Mouse (Mus musculus): ENCODE measurements around the gene Gm853.

The Gm853 gene

GRCm38 (mm10) chr4:130213857-130214256 is 8.3 kb downstream of the Gm853 start:
- no peak for DNase-seq (ENCODE audit: low spot score in 2 of 2)

DNA sequence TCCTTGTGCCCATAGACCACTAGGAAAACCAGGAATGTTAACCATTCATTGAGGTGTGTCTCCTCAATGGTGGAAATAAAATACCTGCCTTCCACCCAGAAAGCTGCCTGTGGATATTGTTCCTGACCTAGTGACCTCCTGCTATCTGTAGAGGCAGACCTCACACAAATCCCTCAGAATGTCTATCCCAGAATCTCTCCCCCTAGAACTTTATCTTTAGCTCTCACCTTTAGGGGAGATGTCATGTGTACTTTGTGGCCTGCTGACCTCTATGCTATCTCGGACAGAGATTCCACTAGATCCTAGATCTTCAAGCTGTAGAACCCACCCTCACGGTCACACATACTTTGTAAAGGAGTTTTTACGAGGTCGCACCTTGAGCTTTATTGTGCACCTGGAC is 9.0 kb downstream of the Gm853 start:
- DNase-seq (ENCODE audit: low spot score in 2 of 2) = no peak

DNA sequence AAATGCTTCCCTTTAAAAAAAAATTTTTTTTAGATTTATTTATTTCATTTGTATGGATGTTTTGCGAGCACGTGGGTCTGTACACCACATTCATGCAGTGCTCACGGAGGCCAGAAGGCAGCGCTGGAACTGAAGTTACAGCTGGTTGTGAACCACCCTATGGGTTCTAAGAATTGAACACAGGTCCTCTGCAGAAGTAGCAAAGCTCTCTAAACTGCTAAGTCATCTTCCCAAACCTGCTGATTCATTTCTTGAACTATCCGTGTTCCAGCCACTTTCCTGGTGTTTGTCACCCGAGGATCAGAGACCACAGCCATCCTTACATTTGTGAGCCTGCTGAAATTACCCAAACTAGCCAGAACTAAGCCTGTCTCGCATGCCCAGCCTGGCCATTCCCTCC is 9.8 kb downstream of the Gm853 start:
- no peak for DNase-seq (ENCODE audit: low spot score in 2 of 2)

GRCm38 (mm10) chr4:130211870-130212269 is 10.3 kb downstream of the Gm853 start:
- DNase-seq (ENCODE audit: low spot score in 2 of 2) = no peak

DNA sequence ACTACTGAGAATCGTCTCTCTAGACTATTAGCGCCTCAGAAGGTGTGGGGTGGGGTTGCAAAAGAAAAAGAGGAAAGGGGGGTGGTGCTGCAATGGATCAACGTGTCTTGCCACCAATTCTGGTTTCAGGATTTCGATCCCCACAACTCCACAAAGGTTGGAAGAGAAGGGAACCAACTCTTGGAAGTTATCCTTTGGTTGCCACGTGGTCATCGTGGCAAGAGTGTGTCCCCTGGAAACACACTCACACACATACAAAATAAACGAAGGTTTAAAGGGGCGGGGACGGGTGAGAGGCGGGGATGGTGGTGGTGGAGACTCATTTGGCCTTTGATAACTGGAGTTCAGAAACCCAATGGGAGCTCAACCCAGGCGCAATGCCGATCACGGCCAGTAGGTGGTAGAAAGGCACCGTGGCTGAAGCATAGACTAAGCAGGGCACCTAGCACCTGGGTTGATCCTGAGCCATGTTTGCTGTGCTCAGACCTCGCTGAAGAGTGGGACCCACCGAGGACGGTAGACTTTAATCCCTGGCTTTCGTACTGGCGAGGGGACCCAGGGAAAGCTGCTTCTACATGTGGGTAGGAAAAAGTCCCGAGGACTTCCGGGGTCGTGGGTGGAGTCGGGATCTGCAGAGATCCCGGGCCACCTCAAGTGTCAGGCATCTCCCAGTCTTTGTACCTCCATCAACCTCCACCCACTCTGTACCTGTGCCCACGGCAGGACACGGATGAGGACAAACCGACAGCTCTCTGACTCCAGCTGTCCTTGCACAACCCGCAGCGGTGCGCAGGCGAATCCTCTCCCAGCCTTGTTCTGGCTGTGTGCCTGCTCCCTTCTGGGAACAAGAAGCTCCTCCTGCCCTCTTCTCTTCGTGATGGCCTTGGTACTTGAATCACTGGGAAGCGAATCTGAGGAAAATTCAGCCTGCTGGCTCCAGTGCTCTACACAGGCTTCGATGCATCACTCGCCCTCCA is 23.2 kb downstream of the Gm853 start:
- DNase-seq (ENCODE audit: low spot score in 2 of 2) = peak; percentile 57 to 66

DNA sequence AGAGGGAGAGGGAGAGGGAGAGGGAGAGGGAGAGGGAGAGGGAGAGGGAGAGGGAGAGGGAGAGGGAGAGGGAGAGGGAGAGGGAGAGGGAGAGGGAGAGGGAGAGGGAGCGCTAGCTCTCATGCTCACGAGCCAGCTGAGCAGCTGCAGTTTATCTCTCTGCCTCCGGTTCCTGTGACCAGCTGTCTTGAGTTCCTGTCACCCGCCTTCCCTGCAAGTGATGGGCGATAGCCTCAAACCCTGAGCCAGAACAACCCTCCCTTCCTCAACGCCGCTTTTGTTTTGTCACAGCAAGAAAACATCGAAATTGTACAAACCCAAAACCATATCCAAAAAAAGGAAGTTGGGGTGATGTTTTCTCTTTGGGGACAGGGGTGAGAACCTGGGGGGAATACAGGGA is 25.7 kb downstream of the Gm853 start:
- no peak for DNase-seq (ENCODE audit: low spot score in 2 of 2)

- DNase-seq (ENCODE audit: low spot score in 2 of 2) = no peak
Measured at GRCm38 (mm10) chr4:130195924-130196323, 26.3 kb downstream of the Gm853 start.

DNA sequence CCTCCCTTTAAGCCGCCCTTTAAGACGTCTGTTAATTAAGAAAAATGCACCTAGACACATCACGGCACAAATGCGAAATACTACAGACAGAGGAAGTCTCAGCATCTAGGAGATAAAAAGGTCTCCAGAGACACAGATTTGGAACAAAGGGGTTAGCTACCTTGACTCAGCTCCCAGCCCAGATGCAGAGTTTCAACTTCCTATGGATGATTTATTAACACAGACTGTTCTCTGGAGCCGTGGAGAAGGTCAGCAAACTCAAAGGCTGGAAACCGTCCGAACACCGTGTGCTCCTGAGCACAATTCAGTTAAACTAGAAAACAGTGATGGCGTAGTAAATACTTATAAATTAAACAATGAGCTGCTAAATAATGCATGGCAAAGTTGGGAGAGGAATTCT is 29.9 kb downstream of the Gm853 start:
- no peak for DNase-seq (ENCODE audit: low spot score in 2 of 2)

- no peak for DNase-seq (ENCODE audit: low spot score in 2 of 2)
Measured at GRCm38 (mm10) chr4:130189606-130190005, 32.6 kb downstream of the Gm853 start.

DNA sequence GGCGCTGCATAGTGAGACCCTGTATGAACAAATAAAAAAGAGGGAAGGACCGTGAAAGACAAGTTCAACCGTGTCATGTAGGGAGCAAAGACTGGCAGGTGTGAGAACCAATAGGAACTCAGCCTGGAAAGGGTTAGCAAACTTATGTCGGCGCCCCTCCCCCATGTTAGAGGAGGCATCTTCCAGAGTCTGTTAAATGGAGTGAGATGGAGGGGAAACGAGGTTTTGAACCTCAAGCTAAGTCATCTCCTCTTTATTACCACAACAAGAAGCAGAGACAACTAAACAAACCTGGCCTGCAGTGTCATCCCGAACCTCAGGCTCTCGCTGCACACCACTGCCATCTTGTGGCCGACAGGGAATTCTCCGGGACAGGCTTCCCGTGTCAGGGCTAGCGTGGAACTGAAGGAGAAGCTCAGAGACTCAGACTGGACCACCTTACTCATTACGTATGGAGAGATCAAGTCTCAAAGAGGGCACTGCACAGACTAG is 33.3 kb downstream of the Gm853 start:
- DNase-seq (ENCODE audit: low spot score in 2 of 2) = peak; percentile 54 to 56

GRCm38 (mm10) chr4:130186891-130187290 is 35.3 kb downstream of the Gm853 start:
- DNase-seq (ENCODE audit: low spot score in 2 of 2) = no peak

DNA sequence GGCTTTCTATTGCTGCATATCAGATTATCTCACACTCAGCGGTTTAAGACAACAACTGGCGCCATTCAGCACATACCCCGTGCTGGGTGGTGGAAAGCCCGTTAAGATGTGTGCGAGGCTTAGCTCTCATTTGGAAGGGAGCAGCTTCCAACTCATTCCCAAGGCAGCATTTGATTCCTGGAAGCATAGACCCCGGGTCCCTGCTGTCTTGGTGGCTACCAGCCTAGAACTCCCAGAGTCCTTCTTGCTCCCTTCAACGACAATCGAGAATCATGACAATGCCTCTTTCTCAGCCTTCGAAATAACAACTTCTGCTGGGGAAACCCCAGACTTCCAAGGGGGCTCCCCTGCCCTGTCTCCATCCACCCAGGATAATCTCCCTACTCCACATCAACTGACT is 35.8 kb downstream of the Gm853 start:
- no peak for DNase-seq (ENCODE audit: low spot score in 2 of 2)

DNA sequence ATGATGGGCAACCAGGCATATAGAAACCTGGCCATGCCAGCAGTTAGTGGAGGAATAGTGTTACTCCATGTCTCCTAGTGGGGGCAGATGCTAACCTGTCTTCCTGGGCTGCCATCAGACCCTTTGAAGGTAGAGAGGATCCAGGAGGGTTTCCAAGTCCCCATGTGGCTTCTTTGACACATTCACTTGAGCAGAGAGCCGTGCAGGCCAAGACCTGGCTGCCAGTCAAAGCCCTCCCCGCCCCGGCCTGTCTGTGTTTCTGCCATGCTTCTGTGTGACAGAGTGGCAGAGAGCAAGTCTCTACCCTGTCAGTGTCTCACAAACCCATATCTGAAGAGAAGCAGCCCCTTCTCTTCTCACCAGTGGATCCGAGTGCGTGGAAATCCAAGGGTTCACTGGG is 38.3 kb downstream of the Gm853 start:
- no peak for DNase-seq (ENCODE audit: low spot score in 2 of 2)

GRCm38 (mm10) chr4:130183023-130183422 is 39.2 kb downstream of the Gm853 start:
- no peak for DNase-seq (ENCODE audit: low spot score in 2 of 2)

- DNase-seq (ENCODE audit: low spot score in 2 of 2) = no peak
Measured at GRCm38 (mm10) chr4:130181886-130182285, 40.3 kb downstream of the Gm853 start.

DNA sequence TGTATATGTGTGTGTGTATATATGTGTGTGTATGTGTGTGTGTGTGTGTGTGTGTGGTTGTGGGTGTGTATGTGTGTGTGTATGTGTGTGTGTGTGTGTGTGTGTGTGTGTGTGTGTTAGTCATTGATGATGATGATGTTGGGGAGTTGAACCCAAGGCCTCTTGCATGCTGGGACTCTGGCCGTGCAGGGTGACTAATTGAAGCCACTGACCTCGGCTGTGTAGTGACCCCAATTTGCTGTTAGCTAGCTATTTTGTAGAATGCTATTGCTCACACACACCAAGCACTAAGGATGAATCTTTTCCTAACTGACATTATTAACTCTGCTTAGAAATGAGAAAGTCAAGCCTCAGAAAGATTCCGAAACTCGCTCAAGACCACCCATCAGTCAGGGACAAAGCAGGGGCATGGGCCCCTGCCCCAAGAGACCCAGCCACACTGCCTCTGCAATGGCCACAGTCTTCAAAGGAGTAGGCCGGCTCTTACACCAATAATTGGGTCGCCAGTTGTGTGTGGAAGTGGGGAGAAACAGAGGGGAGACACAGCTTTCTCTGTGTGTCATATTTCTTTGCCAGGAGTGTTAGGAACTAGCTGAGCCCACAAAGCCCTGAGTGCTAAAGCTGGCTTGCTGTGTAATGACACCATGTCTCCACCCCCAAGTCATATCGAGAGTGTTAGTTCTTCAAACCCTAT is 41.1 kb downstream of the Gm853 start:
- no peak for DNase-seq (ENCODE audit: low spot score in 2 of 2)

DNA sequence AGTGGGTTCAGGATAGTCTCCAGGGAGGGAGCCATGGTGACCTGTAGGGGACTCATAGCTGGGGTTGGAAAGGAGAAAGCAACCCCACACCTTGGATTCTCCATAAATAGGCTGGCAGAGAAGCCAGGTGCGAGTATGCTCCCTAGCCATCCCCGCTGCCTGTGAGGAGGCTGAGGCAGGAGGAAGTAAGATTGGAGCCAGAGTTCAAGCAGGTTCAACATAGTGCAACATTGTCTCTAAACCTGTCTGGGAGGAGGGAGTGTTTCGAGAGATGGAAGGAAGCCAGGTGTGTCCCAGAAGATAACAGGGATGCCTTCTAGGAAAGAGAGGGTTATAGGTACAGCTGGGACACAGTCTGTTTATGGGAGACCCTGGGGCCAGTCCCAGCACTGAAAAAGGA is 42.3 kb downstream of the Gm853 start:
- no peak for DNase-seq (ENCODE audit: low spot score in 2 of 2)

DNA sequence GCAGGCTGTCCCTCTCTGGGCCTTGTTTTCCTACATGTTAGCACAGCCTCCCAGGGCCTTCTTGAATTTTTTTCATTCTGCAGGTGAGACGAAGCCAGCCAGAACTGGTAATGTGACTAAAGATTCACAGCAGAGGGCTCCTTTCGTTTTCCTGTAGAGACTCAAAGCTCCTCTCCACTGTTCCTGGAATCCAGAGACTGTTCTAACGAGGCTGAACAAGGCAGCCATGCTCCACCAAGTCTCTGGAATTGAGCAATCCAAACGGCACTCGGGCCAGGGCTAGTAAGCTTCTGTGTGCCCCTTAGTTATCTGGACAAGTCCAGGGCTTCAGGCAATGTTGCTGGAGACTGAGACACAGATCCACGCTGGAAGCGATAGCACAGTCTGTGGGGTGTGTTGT is 44.7 kb downstream of the Gm853 start:
- DNase-seq (ENCODE audit: low spot score in 2 of 2) = no peak

DNA sequence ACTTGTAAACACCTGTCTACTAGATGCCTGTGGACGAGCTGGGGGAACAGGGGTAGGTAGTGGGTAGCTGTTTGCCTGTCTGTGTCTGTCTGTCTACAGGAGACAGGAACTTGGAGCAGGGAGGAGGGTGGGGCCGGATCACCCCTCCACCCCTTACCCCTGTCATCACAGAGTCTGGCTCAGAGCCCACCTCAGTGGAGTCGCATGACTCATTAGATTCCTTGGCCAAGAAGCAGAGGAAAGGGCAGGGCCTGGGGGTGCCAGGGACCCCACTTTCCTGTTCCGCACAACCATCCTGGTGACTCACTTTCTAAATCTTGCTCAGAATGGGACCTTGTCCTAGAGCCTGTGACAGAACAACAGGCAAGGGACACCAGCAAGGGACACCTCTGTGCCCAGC is 45.1 kb downstream of the Gm853 start:
- no peak for DNase-seq (ENCODE audit: low spot score in 2 of 2)

- no peak for DNase-seq (ENCODE audit: low spot score in 2 of 2)
Measured at GRCm38 (mm10) chr4:130176156-130176720, 46.0 kb downstream of the Gm853 start.

- DNase-seq (ENCODE audit: low spot score in 2 of 2) = no peak
Measured at GRCm38 (mm10) chr4:130175072-130175711, 47.0 kb downstream of the Gm853 start, which contains the start of gene Tinagl1. Gene Tinagl1 (minus strand): TSS chr4:130175122.

Data from spleen, postnatal 36 days (tissue).